Mouse (Mus musculus): ENCODE data around the gene Cdk5r2.
A peak's percentile ranks its signal among the peaks of the same experiment; 100 is the strongest.
"Not testable (repeated sequence)": the region's sequence is repeated elsewhere in the genome, so short reads cannot be mapped to it uniquely, and the experiment has no call there.

Cdk5r2 gene

DNA sequence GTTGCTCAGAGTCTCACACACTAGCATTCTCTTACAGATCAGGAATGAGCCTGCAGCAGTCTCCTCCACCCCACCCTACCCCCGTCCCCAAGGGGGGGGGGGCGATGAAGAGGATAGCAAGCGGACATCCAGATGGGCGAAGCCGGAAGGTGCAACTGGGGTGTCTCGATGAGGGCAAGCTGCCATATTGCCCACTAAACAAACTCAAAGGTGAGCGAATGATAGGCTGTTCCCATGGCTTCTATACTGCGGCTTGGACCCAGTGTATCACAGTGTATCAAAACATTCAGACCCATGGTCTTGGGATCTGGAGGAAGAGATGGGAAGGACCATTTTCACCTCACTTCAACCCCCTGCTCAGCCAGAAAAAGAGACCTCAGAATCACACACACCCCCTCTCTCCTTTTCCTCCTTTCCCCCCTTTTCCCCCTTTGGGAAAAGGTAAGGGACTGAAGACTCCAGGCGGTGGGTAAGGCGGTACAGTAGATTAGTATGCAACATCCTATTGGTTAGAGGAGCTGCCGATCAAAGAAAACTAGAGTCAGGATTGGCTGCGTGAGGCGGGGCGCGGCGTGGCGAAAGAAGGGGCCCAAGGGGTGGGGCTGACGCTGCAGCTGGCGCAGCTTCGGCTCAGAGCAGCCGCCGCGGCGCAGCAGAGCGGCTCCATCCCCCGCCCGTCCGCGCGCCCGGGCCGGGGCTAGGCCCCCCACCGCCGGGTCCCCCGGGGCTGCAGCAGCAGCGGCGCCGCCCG is at the start of gene Cdk5r2:
TSS of gene Cdk5r2 (plus strand) at position 629 of the 751 bp plus-strand sequence.
- DNase-seq (ENCODE audit: low spot score) = peak; percentile 71

- no peak for DNase-seq (ENCODE audit: low spot score)
Measured at GRCm38 (mm10) chr1:74805340-74805835, 49.3 kb upstream of the Cdk5r2 start.

DNA sequence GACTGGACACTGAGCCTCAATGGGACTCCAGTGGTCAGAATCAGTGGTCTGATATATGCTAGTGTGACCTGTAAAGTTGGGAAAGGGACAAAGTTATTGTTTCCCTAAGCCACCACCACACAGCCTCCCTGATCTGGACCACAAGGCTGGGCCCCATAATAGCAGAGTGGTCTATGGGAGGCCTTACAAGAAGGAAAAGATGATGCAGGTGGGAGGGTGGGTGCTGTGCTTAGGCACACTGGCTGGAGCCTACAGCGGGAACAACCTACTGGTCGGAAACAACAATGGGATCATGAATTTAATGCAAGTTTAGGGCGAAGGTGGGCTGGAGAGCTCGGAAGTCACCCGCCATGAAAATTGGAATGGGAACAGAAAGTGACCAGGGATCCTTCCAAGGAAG is 48.9 kb upstream of the Cdk5r2 start:
- no peak for DNase-seq (ENCODE audit: low spot score)

- DNase-seq (ENCODE audit: low spot score) = peak; percentile 48
Measured at GRCm38 (mm10) chr1:74806360-74807311, 48.1 kb upstream of the Cdk5r2 start.

DNA sequence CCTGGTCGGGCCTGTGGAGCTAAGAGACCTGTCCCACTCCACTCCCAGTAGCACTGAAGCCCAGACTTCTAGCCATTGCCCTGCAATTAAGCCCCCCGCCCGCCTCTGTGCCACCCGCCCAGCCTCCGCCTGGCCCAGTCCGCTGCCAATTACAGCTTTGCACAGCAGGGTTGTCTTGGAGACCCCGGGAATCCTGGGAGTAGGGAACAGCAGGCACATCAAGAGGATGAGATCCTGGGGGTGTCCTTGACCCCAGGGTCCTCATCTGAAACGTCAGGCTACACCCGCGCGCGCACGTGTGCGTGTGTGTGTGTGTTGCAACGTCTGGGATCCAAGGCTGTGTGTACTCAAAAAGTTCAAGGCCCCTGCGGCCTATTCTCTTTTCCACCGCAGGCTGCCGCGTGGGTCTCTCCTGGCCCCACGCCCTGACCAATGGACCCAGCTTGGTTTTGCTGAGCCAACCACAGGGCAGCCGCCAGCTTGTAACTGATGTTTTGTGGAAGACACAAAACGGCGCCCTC is 47.1 kb upstream of the Cdk5r2 start:
- DNase-seq (ENCODE audit: low spot score) = no peak

DNA sequence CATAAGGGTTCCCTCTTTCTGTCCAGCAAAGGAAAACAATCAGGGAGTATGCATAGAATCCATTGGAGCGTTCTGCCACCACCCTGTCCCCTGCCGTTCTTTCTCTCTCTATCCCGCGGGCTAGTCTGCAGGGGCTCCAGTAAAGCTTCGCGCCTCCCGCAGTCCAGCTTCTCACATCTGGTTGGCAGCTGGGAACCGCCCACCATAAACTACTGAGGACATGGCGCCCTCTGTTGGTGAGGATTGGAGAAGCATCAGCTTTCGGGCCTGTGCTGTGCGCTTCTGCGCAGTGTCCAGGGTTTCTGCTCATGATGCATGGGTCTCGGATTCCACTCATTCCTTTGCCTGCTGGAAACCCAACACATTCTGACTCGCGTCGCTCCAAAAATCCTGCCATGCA is 46.7 kb upstream of the Cdk5r2 start:
- DNase-seq (ENCODE audit: low spot score) = peak; percentile 88

DNA sequence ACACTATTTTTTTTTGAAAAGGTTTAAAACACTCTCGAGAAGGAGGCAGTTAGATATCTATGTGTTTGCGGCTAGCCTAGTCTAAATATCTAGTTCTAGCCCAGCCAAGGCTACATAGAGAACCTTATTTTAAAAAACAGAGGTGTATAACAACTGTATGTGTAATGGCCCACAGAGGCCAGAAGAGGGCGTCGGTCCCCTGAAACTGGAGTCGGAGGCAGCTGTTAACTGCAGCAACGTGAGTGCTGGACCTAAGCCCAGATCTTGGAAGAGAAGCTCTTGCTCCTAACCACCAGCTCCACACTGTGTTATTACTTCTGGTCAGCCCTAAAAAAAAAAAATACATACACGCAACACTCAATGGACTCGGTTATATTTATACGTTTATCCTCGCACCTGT is 45.7 kb upstream of the Cdk5r2 start:
- DNase-seq (ENCODE audit: low spot score) = no peak

DNA sequence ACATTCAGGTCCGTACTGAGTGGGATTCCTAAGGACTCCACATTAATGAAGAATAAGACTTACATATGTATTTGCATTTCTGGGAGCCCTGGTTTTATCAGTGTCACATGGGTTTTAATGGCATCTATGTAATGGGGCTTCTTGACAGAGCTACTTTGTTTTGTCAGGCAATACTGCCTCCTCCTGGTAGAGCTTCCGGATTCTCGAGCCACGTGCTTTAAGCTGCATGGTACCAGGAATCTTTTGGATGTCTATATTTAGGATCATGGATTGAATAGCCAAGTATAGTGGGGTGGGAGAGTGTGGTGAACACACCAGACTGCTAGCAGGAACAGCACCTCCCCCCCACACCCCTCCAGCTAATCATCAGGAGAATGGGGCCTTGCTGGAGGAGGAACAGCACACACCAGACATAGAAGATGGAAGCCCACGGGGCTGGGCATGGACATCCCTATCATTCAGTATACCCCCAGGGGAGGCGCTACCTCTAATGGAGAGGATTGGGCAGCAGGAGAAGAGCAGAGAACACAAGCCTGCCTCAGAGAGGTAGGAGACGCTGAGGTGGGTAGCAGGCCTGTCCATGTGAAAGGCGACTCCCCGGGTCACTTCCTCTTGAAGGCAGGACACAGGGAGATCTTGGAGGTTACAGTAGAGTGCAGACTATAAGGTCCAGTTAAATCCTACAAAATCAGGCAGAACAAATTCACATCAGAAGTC is 39.6 kb upstream of the Cdk5r2 start:
- no peak for DNase-seq (ENCODE audit: low spot score)

GRCm38 (mm10) chr1:74815965-74816364 is 38.8 kb upstream of the Cdk5r2 start:
- DNase-seq (ENCODE audit: low spot score) = not testable (repeated sequence)

- peak; percentile 88 for DNase-seq (ENCODE audit: low spot score)
Measured at GRCm38 (mm10) chr1:74816612-74817199, 38.0 kb upstream of the Cdk5r2 start.

DNA sequence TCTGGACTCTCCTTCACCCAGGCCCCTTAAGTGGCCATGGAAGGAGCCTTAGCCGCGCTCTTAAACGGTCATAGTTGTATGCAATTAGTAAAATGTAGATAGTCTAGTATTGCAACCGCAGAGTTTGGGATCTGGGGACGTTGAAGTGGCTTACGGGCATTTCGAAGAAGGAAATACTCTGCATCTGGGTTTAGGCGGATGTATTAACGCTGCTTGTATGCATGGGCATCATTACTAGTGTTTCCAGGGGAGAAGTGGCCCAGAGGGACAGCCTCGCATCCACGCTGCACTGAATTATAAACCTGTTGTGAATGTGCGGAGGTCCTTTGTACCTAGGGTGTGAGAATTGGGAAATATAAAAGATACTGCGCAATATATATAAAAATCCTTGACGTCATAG is 37.5 kb upstream of the Cdk5r2 start:
- DNase-seq (ENCODE audit: low spot score) = no peak

DNA sequence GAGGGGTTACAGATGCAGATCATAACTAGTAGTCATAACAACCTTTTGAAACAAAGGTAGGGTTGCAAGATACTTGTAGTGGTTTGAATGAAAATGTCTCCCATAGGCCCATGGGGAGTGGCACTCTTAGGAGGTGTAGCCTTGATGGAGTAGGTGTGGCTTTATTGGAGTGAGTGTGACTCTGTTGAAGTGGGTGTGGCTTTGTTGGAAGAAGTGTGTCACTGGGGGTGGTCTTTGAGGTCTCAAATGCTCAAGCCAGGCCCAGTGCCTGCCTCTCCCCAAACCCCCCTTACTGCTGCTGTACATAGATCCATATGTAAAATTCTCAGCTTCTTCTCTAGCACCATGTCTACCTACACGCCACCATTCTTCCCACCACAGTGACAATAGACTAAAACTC is 36.2 kb upstream of the Cdk5r2 start:
- no peak for DNase-seq (ENCODE audit: low spot score)

DNA sequence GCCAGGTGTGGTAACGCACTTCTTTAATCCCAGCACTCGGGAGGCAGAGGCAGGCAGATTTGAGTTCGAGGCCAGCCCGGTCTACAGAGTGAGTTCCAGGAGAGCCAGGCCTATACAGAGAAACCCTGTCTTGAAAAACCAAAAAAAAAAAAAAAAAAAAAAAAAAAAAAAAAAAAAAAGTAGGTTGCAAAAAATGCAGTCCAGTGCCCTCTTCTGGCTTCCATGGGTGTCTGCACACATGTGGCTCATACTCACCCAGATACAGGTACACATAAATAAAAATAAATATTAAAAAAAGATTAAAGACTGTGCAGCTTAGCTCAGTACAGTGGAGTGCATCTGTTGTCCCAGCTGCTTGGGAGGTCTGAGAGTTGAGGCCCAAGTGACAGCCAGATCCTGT is 31.1 kb upstream of the Cdk5r2 start:
- not testable (repeated sequence) for DNase-seq (ENCODE audit: low spot score)

- no peak for DNase-seq (ENCODE audit: low spot score)
Measured at GRCm38 (mm10) chr1:74824518-74825302, 30.0 kb upstream of the Cdk5r2 start.

DNA sequence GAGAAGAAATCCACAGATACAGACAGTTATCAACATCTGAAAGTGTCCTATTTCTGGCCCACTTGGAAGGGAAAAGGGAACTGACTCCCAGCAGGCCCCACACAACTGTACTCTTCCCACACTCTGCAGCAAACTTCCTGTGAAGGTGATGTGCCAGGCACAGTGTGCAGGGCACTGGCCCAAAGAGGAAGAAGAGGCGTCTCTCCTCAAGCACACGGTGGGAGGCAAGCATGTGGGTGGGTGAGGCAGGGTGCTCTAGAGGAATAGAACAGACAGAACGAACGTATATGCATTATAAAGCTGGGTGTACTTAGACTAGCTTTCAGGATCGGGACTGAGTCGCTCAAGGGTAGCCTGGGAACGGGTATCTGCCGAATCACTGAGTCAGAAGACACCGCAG is 24.7 kb upstream of the Cdk5r2 start:
- no peak for DNase-seq (ENCODE audit: low spot score)

DNA sequence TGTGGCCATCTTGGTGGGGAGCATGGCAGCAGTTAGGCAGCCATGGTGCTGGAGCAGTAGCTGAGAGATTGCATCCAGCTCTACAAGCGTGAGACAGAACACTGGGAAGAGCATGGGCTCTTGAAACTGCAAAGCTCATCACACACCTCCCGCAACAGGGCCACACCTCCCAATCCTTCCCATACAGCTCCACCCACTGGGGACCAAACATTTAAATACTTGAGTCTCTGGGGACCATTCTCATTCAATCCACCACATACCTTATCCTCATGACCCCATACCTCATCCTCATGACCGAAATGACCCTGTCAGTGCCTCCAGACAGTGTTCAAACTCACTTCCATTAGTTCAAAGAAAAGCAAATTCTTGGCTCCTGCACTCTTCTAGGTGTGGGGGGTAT is 21.5 kb upstream of the Cdk5r2 start:
- DNase-seq (ENCODE audit: low spot score) = no peak

DNA sequence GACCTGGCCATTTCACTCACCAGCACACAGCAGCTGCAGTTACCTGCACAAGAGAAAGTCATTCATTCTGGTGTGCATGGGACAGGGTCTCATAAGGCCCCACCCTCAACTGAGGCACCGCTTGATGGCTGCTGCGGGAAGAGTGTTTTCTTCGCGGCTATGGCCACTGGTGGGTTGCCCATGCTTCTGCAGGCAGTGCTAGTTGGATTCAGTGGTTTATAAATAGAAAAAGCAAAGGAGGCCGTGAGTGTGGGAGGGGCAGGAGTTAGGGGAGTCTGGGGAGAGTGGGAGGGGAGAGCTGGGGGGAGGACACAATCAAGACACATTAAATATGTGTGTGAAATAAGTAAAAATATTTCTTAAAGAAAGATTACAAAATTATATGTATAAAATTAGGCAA is 11.6 kb upstream of the Cdk5r2 start:
- DNase-seq (ENCODE audit: low spot score) = no peak

- DNase-seq (ENCODE audit: low spot score) = no peak
Measured at GRCm38 (mm10) chr1:74846341-74846740, 8.4 kb upstream of the Cdk5r2 start.

- DNase-seq (ENCODE audit: low spot score) = no peak
Measured at GRCm38 (mm10) chr1:74848946-74849345, 5.8 kb upstream of the Cdk5r2 start.

- no peak for DNase-seq (ENCODE audit: low spot score)
Measured at GRCm38 (mm10) chr1:74850251-74850650, 4.5 kb upstream of the Cdk5r2 start.
